Mouse (Mus musculus) midbrain, postnatal 0 days (tissue): ENCODE results near the gene Dner. TPM values are rescaled to one million over a fixed set of nuclear protein-coding genes. Genes with fewer than 3 reads are reported as not detected.

Experiments used
- ATAC-seq: fragments of 200-750 bp; cut with Nextera tagmentation; 2 replicates; pipeline ENCODE4 v1.8.0; 2017; ENCODE audit warnings: moderate number of reproducible peaks, mild to moderate bottlenecking, moderate TSS enrichment, moderate library complexity; ENCODE audit not compliant: low FRiP score
- DNase-seq: peaks from one replicate; pipeline ENCODE4 v3.0.0-alpha.2; 2015; ENCODE audit warnings: low spot score
- H3K27ac ChIP-seq: fragments of 300-500 bp; sonication (generic); 2 replicates; pipeline ENCODE4 v1.5.1; 2014; ENCODE audit warnings: low read depth, mild to moderate bottlenecking, low read length, mixed read lengths
- H3K27me3 ChIP-seq: fragments of 300-500 bp; sonication (generic); 2 replicates; pipeline ENCODE4 v1.6.1; 2014; ENCODE audit warnings: low read length, control low read depth, mixed read lengths; ENCODE audit not compliant: insufficient read depth
- H3K36me3 ChIP-seq: fragments of 300-500 bp; sonication (generic); 2 replicates; pipeline ENCODE4 v1.6.1; 2014; ENCODE audit warnings: low read length, control low read depth, mixed read lengths; ENCODE audit not compliant: insufficient read depth
- H3K4me1 ChIP-seq: fragments of 300-500 bp; sonication (generic); 2 replicates; pipeline ENCODE4 v1.6.1; 2014; ENCODE audit warnings: mild to moderate bottlenecking, control low read depth, antibody characterized with exemption, low read length, mixed read lengths; ENCODE audit not compliant: insufficient read depth
- H3K4me2 ChIP-seq: fragments of 300-500 bp; sonication (generic); 2 replicates; pipeline ENCODE4 v1.6.1; 2014; ENCODE audit warnings: low read depth, mild to moderate bottlenecking, low read length, mixed read lengths; ENCODE audit not compliant: poor library complexity, severe bottlenecking
- H3K4me3 ChIP-seq: fragments of 300-500 bp; sonication (generic); 2 replicates; pipeline ENCODE4 v1.5.1; 2014; ENCODE audit warnings: low read depth, mild to moderate bottlenecking, low read length, moderate library complexity
- H3K9ac ChIP-seq: fragments of 300-500 bp; sonication (generic); replicated peaks from 2 replicates; pipeline ENCODE4 v1.6.1; 2014; ENCODE audit warnings: mild to moderate bottlenecking, low read length, moderate library complexity, mixed read lengths; ENCODE audit not compliant: poor library complexity, severe bottlenecking
- H3K9me3 ChIP-seq: fragments of 300-500 bp; sonication (generic); 2 replicates; pipeline ENCODE4 v1.6.1; 2016; ENCODE audit warnings: low read length, control low read depth
- CTCF ChIP-seq: IDR thresholded peaks from 2 replicates; pipeline ENCODE4 v1.5.1; 2016; ENCODE audit warnings: antibody characterized with exemption, mild to moderate bottlenecking
- WGBS: fragments of 180-500 bp; shearing (Covaris S2); extraction: QIAGEN DNeasy Blood & Tissue Kit; methylation state at CpG from one replicate; pipeline ENCODE4 v1.1.7; 2014; 5-methylcytosine and 5-hydroxymethylcytosine counted together
- polyA plus RNA-seq: library from polyadenylated mRNA; unstranded; fragments of >200 nt; fragmentation: Nextera tagmentation; extraction: Ambion mirVana; gene quantifications from 2 replicates; pipeline ENCODE4 v1.2.1, GENCODE M21; 2015
- total RNA-seq: library from RNA; depleted of rRNA; stranded (reverse); fragments of >200 nt; gene quantifications from 2 replicates; pipeline ENCODE4 v1.2.3, GENCODE M21; 2014

Dner gene
- total and polyA plus RNA-seq, 2 experiments from 2014 or later: 321 to 323 TPM

- no peak overlapping the region for H3K9ac ChIP-seq
- H3K27ac ChIP-seq: no peak overlapping the region
- WGBS: 76% methylated on average over 5 of the region's 5 CpGs
- H3K36me3 ChIP-seq: no peaks in the 10 kb centered on the region
- TF ChIP-seq CTCF: no peak
- no peaks in the 10 kb centered on the region for H3K4me1 ChIP-seq
- H3K4me3 ChIP-seq: no peak overlapping the region
- no peaks in the 10 kb centered on the region for H3K27me3 ChIP-seq
- H3K4me2 ChIP-seq: no peak overlapping the region
- ATAC-seq: peak; percentile 38; the same call in 1 of the 2 replicates
- no peaks in the 10 kb centered on the region for H3K9me3 ChIP-seq
- no peak for DNase-seq
These were observed 290.3 kb downstream of the Dner start for GRCm38 (mm10) chr1:84405551-84406290.

- ATAC-seq: peak; percentile 23; the same call in 1 of the 2 replicates
- no peaks in the 10 kb centered on the region for H3K36me3 ChIP-seq
- no peaks in the 10 kb centered on the region for H3K4me1 ChIP-seq
- no peak for TF ChIP-seq CTCF
- 45% methylated on average over 12 of the region's 12 CpGs for WGBS
- no peak overlapping the region for H3K27ac ChIP-seq
- no peak for DNase-seq
- H3K9ac ChIP-seq: no peak overlapping the region
- no peak overlapping the region for H3K4me2 ChIP-seq
- no peak overlapping the region for H3K4me3 ChIP-seq
- H3K27me3 ChIP-seq: no peaks in the 10 kb centered on the region
- no peaks in the 10 kb centered on the region for H3K9me3 ChIP-seq
These were observed 291.1 kb downstream of the Dner start for GRCm38 (mm10) chr1:84404880-84405279.

GRCm38 (mm10) chr1:84402154-84402553, 293.9 kb downstream of the Dner start:
- ATAC-seq: no peak
- Histone ChIP-seq H3K27ac (no peak overlapping the region), H3K4me2 (no peak overlapping the region), H3K4me3 (no peak overlapping the region), H3K27me3 (no peaks in the 10 kb centered on the region), H3K9me3 (no peaks in the 10 kb centered on the region), H3K36me3 (no peaks in the 10 kb centered on the region), H3K4me1 (no peaks in the 10 kb centered on the region), H3K9ac (no peak overlapping the region)
- WGBS: 63% methylated on average over 1 of the region's 1 CpGs
- TF ChIP-seq CTCF: no peak
- no peak for DNase-seq

GRCm38 (mm10) chr1:84399671-84400070, 296.4 kb downstream of the Dner start:
- ATAC-seq (no peak), DNase-seq (no peak)
- TF ChIP-seq CTCF: no peak
- 90% methylated on average over 3 of the region's 3 CpGs for whole genome bisulfite sequencing
- no peaks in the 10 kb centered on the region for H3K9me3 ChIP-seq
- peaks cover 2% of the 10 kb centered on the region; the same call in 1 of the 2 replicates for H3K36me3 ChIP-seq
- H3K27ac ChIP-seq: no peak overlapping the region
- H3K9ac ChIP-seq: no peak overlapping the region
- H3K27me3 ChIP-seq: no peaks in the 10 kb centered on the region
- no peaks in the 10 kb centered on the region for H3K4me1 ChIP-seq
- no peak overlapping the region for H3K4me2 ChIP-seq
- no peak overlapping the region for H3K4me3 ChIP-seq

- Histone ChIP-seq H3K36me3 (peaks cover 5% of the 10 kb centered on the region; the same call in 1 of the 2 replicates), H3K27me3 (no peaks in the 10 kb centered on the region), H3K4me1 (no peaks in the 10 kb centered on the region), H3K27ac (no peak overlapping the region), H3K9me3 (no peaks in the 10 kb centered on the region), H3K4me2 (no peak overlapping the region), H3K9ac (no peak overlapping the region), H3K4me3 (no peak overlapping the region)
- no peak for ATAC-seq
- 89% methylated on average over 4 of the region's 4 CpGs for WGBS
- no peak for TF ChIP-seq CTCF
- no peak for DNase-seq
These were observed 296.9 kb downstream of the Dner start for GRCm38 (mm10) chr1:84399118-84399517.

- Histone ChIP-seq H3K27ac (no peak overlapping the region), H3K9me3 (no peaks in the 10 kb centered on the region), H3K4me3 (no peak overlapping the region), H3K27me3 (no peaks in the 10 kb centered on the region), H3K9ac (no peak overlapping the region), H3K36me3 (peaks cover 7% of the 10 kb centered on the region; the same call in 1 of the 2 replicates), H3K4me1 (no peaks in the 10 kb centered on the region), H3K4me2 (no peak overlapping the region)
- WGBS: 86% methylated on average over 3 of the region's 3 CpGs
- TF ChIP-seq CTCF: no peak
- DNase-seq (no peak), ATAC-seq (no peak)
These were observed 299.2 kb downstream of the Dner start for GRCm38 (mm10) chr1:84396787-84397186.
